Mouse (Mus musculus) MEL (cell line): ENCODE measurements around the gene Gm10160. TPM values are rescaled to one million over a fixed set of nuclear protein-coding genes. Genes with fewer than 3 reads are reported as not detected.

ENCODE experiments used
- DNase-seq: peaks from one replicate; pipeline ENCODE4 v3.0.0; 2011; ENCODE audit warnings: low read depth, low spot score
- H3K27ac ChIP-seq: 2 replicates; pipeline ENCODE4 v1.5.1; 2012; ENCODE audit warnings: low read depth, mild to moderate bottlenecking, control low read depth, low read length, moderate library complexity; ENCODE audit not compliant: control insufficient read depth
- H3K27me3 ChIP-seq, 2 experiments: fragments of 150-350 bp in 1 of 2; sonication (generic) in 1 of 2; 2 replicates each; pipeline ENCODE4 v1.6.1; 2012; ENCODE audit warnings: low read length in 2 of 2, mild to moderate bottlenecking in 2 of 2, improper control_type of control experiment in 1 of 2, moderate library complexity in 1 of 2; ENCODE audit not compliant: insufficient read depth in 2 of 2, control insufficient read depth in 1 of 2
- H3K36me3 ChIP-seq, 2 experiments: 2 replicates each; pipeline ENCODE4 v1.6.1; 2012 to 2014; ENCODE audit warnings: low read length in 2 of 2, improper control_type of control experiment in 1 of 2, inconsistent platforms in 1 of 2, mild to moderate bottlenecking in 1 of 2; ENCODE audit not compliant: insufficient read depth in 2 of 2, control insufficient read depth in 1 of 2
- H3K4me1 ChIP-seq, 2 experiments: fragments of 150-350 bp in 1 of 2; sonication (generic) in 1 of 2; 2 replicates each; pipeline ENCODE4 v1.6.1; 2012; ENCODE audit warnings: low read length in 2 of 2, improper control_type of control experiment in 1 of 2, mild to moderate bottlenecking in 1 of 2; ENCODE audit not compliant: insufficient read depth in 2 of 2, control insufficient read depth in 1 of 2
- H3K4me3 ChIP-seq, 2 experiments: fragments of 150-350 bp in 1 of 2; sonication (generic) in 1 of 2; 2 replicates each; pipeline ENCODE4 v1.5.1; 2012; ENCODE audit warnings: low read depth in 2 of 2, low read length in 2 of 2, mild to moderate bottlenecking in 2 of 2, moderate library complexity in 2 of 2, control low read depth in 1 of 2, improper control_type of control experiment in 1 of 2; ENCODE audit not compliant: control insufficient read depth in 1 of 2, insufficient read depth in 1 of 2
- H3K79me2 ChIP-seq: 2 replicates; pipeline ENCODE4 v1.6.1; 2012; ENCODE audit warnings: mild to moderate bottlenecking, low read length, moderate library complexity; ENCODE audit not compliant: control insufficient read depth, poor library complexity, insufficient read depth
- H3K9ac ChIP-seq: 2 replicates; pipeline ENCODE4 v1.6.1; 2012; ENCODE audit warnings: low read depth, mild to moderate bottlenecking, control low read depth, low read length, moderate library complexity; ENCODE audit not compliant: control insufficient read depth, poor library complexity, severe bottlenecking
- H3K9me3 ChIP-seq: fragments of 150-350 bp; sonication (generic); replicated peaks from 2 replicates; pipeline ENCODE4 v1.6.1; 2012; ENCODE audit warnings: mild to moderate bottlenecking, low read length, improper control_type of control experiment, moderate library complexity; ENCODE audit not compliant: insufficient read depth
- CHD1 ChIP-seq: IDR thresholded peaks from 2 replicates; pipeline ENCODE4 v1.6.1; 2012; ENCODE audit warnings: low read depth, mild to moderate bottlenecking, inconsistent platforms, low read length, improper control_type of control experiment
- CHD2 ChIP-seq: IDR thresholded peaks from 2 replicates; pipeline ENCODE4 v1.6.1; 2011; ENCODE audit warnings: low read length, improper control_type of control experiment
- GABPA ChIP-seq: IDR thresholded peaks from 2 replicates; pipeline ENCODE4 v1.6.1; 2012; ENCODE audit warnings: low read depth, mild to moderate bottlenecking, inconsistent platforms, low read length, improper control_type of control experiment, moderate library complexity
- GATA1 ChIP-seq: IDR thresholded peaks from 2 replicates; pipeline ENCODE4 v1.6.1; 2011; ENCODE audit warnings: low read depth, low read length, improper control_type of control experiment
- JUND ChIP-seq: IDR thresholded peaks from 2 replicates; pipeline ENCODE4 v1.6.1; 2011; ENCODE audit warnings: low read depth, mild to moderate bottlenecking, improper control_type of control experiment, low read length
- MAFK ChIP-seq: IDR thresholded peaks from 2 replicates; pipeline ENCODE4 v1.6.1; 2011; ENCODE audit warnings: low read depth, mild to moderate bottlenecking, low read length, improper control_type of control experiment, borderline replicate concordance
- MAZ ChIP-seq: IDR thresholded peaks from 2 replicates; pipeline ENCODE4 v1.6.1; 2012; ENCODE audit warnings: low read depth, mild to moderate bottlenecking, inconsistent platforms, low read length, improper control_type of control experiment
- MXI1 ChIP-seq: IDR thresholded peaks from 2 replicates; pipeline ENCODE4 v1.6.1; 2011; ENCODE audit warnings: mild to moderate bottlenecking, low read depth, low read length, improper control_type of control experiment
- MYB ChIP-seq: IDR thresholded peaks from 2 replicates; pipeline ENCODE4 v1.6.1; 2011; ENCODE audit warnings: mild to moderate bottlenecking, low read depth, low read length, improper control_type of control experiment
- NRF1 ChIP-seq: IDR thresholded peaks from 2 replicates; pipeline ENCODE4 v1.6.1; 2014; ENCODE audit warnings: low read depth, mild to moderate bottlenecking, inconsistent platforms, low read length, improper control_type of control experiment, moderate library complexity; ENCODE audit not compliant: poor library complexity, insufficient read depth, severe bottlenecking
- POLR2AphosphoS2 ChIP-seq: IDR thresholded peaks from 2 replicates; pipeline ENCODE4 v1.6.1; 2011; ENCODE audit warnings: low read length, improper control_type of control experiment
- SMC3 ChIP-seq: IDR thresholded peaks from 2 replicates; pipeline ENCODE4 v1.6.1; 2011; ENCODE audit warnings: low read depth, low read length, improper control_type of control experiment
- TAL1 ChIP-seq: IDR thresholded peaks from 2 replicates; pipeline ENCODE4 v1.6.1; 2012; ENCODE audit warnings: mild to moderate bottlenecking, inconsistent platforms, low read length, moderate library complexity, mixed read lengths
- TBP ChIP-seq: IDR thresholded peaks from 2 replicates; pipeline ENCODE4 v1.8.0; 2011; ENCODE audit warnings: low read depth, low read length, improper control_type of control experiment
- USF1 ChIP-seq: IDR thresholded peaks from 2 replicates; pipeline ENCODE4 v1.6.1; 2014; ENCODE audit warnings: low read depth, mild to moderate bottlenecking, inconsistent platforms, low read length, improper control_type of control experiment, moderate library complexity
- ZC3H11A ChIP-seq: IDR thresholded peaks from 2 replicates; pipeline ENCODE4 v1.6.1; 2012; ENCODE audit warnings: low read depth, mild to moderate bottlenecking, inconsistent platforms, low read length, improper control_type of control experiment
- ZMIZ1 ChIP-seq: IDR thresholded peaks from 2 replicates; pipeline ENCODE4 v1.6.1; 2012; ENCODE audit warnings: low read depth, mild to moderate bottlenecking, inconsistent platforms, low read length, improper control_type of control experiment, moderate library complexity
- ZNF384 ChIP-seq: IDR thresholded peaks from 2 replicates; pipeline ENCODE4 v1.6.1; 2012; ENCODE audit warnings: low read depth, mild to moderate bottlenecking, inconsistent platforms, low read length, improper control_type of control experiment
- polyA plus RNA-seq, 2 experiments: library from polyadenylated mRNA; stranded (reverse) in 1 of 2; unstranded in 1 of 2; fragments of >175 nt in 1 of 2; fragments of >200 nt in 1 of 2; gene quantifications; 2 replicates each; pipeline versions ENCODE4 v1.2.1 to v1.2.4; 2012; ENCODE audit warnings: low replicate concordance in 2 of 2, low read depth in 1 of 2; ENCODE audit not compliant: insufficient read length in 2 of 2, insufficient read depth in 1 of 2, missing spikeins in 1 of 2
- total RNA-seq: library from RNA; depleted of rRNA; stranded (reverse); fragments of 300-350 nt; gene quantifications from 2 replicates; pipeline ENCODE4 v1.2.3, GENCODE M21; 2012

The Gm10160 gene
- total and polyA plus RNA-seq, 3 experiments, result not detected

GRCm38 (mm10) chr7:81856221-81856620 lies 627 bp upstream of the Gm10160 start:
- Histone ChIP-seq H3K9me3 (no peaks in the 10 kb centered on the region), H3K9ac (no peak overlapping the region), H3K4me1 (peaks cover 0 to 5% of the 10 kb centered on the region in 2 experiments; a peak in 2 of 4 replicates), H3K27me3 (no peaks in the 10 kb centered on the region), H3K79me2 (no peaks in the 10 kb centered on the region), H3K36me3 (no peaks in the 10 kb centered on the region; a peak in 1 of 4 replicates), H3K4me3 (no peak overlapping the region), H3K27ac (no peak overlapping the region)
- DNase-seq, result no peak
- no peak for TF ChIP-seq GATA1
- no peak for TF ChIP-seq POLR2AphosphoS2
- TF ChIP-seq TBP, result no peak
- TF ChIP-seq SMC3, result no peak
- TF ChIP-seq ZC3H11A, result no peak

- H3K79me2 ChIP-seq, result no peaks in the 10 kb centered on the region
- no peaks in the 10 kb centered on the region; a peak in 1 of 4 replicates for H3K36me3 ChIP-seq
- peak; percentile 14 for DNase-seq
- no peaks in the 10 kb centered on the region for H3K27me3 ChIP-seq
- no peak overlapping the region for H3K9ac ChIP-seq
- H3K4me1 ChIP-seq, result no peaks in the 10 kb centered on the region
- TF ChIP-seq GABPA (no peak), CHD2 (no peak)
- TF ChIP-seq, all 39 proteins: peak for 0
- no peak overlapping the region for H3K27ac ChIP-seq
- no peaks in the 10 kb centered on the region for H3K9me3 ChIP-seq
- no peak overlapping the region for H3K4me3 ChIP-seq
These were observed 856 bp downstream of the Gm10160 start for GRCm38 (mm10) chr7:81854568-81855307.

- Histone ChIP-seq H3K4me1 (no peaks in the 10 kb centered on the region), H3K79me2 (no peaks in the 10 kb centered on the region), H3K9me3 (no peaks in the 10 kb centered on the region), H3K27me3 (no peaks in the 10 kb centered on the region), H3K9ac (no peak overlapping the region), H3K4me3 (no peak overlapping the region), H3K36me3 (no peaks in the 10 kb centered on the region; a peak in 1 of 4 replicates), H3K27ac (no peak overlapping the region)
- no peak for TF ChIP-seq MAZ
- no peak for TF ChIP-seq ZNF384
- no peak for TF ChIP-seq CHD2
- TF ChIP-seq NRF1, result no peak
- TF ChIP-seq POLR2AphosphoS2, result no peak
- no peak for TF ChIP-seq SMC3
- no peak for TF ChIP-seq MAFK
- no peak for TF ChIP-seq MXI1
- TF ChIP-seq MYB, result no peak
- TF ChIP-seq TAL1, result no peak
- TF ChIP-seq CHD1, result no peak
- no peak for TF ChIP-seq ZMIZ1
- TF ChIP-seq USF1, result no peak
- TF ChIP-seq JUND, result no peak
- DNase-seq, result no peak
These were observed 3.9 kb downstream of the Gm10160 start for GRCm38 (mm10) chr7:81851706-81852105.
